Mouse (Mus musculus): Measurements from ENCODE around the gene Psma5. TPM values are rescaled to one million over a fixed set of nuclear protein-coding genes. Genes with fewer than 3 reads are reported as not detected.
A peak's percentile ranks its signal among the peaks of the same experiment; 100 is the strongest.

Gene Psma5
- polyA plus RNA-seq, 1 experiment from 2014 or later, result 143 TPM

DNA sequence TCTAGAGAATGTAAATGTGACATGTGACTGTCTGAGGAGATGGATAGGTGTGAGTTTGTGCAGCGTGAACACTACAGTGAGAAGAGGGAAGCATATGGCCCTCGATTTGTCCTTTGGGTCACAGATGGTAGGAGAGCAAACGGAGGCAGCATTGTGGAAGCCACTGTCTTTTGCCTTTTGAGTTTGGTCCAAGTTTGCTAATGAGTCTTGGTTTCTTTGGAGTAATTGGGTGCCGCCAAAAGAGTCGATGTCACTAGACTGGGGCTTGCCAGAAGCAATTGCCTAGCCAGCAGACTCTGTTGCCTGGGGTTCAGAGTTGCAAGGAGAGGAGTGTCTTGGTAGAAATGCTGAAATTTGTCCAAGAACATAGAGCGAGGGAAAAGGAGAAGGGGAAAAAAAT lies 44.9 kb upstream of the Psma5 start:
- DNase-seq, result no peak
- Histone ChIP-seq H3K4me2 (ENCODE audit: low read depth, low read length) (no peak overlapping the region), H3K9me3 (ENCODE audit: low read length) (no peaks in the 10 kb centered on the region), H3K27ac (ENCODE audit: low read depth) (no peak overlapping the region), H3K36me3 (replicated peaks; ENCODE audit: insufficient read depth, low read length) (no peaks in the 10 kb centered on the region), H3K4me1 (ENCODE audit: insufficient read depth) (peaks cover 15% of the 10 kb centered on the region), H3K27me3 (ENCODE audit: insufficient read depth, low read length) (peaks cover 8% of the 10 kb centered on the region; the same call in 1 of the 2 replicates), H3K9ac (replicated peaks) (no peak overlapping the region), H3K4me3 (ENCODE audit: low read depth, low read length) (no peak overlapping the region)
- TF ChIP-seq CTCF (IDR thresholded peaks at IDR 0.05; ENCODE audit: low read depth), result no peak
- WGBS (ENCODE audit: insufficient replicate concordance), result 90% methylated on average over 6 of the region's 6 CpGs
- ATAC-seq, result no peak

DNA sequence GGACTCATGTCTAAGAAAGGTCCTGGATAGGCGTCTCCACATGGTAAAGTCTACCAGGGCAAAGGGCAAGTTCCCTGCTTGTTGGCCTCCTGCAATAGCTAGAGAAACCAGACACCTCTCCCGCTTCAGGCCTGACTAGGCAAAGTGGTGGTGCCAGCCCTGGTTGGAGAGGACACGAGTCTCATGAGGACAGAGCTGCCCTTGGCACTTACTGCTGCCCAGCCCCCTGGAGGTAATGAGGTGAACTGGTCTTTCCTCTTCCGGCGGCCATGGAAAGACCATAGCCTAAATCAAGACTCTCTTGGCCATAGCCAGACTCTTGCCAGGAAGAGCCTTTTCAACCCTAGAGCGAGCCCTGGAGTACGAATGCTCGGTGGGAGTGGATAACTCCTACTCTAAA lies 44.3 kb upstream of the Psma5 start:
- Histone ChIP-seq H3K27ac (ENCODE audit: low read depth) (no peak overlapping the region), H3K9me3 (ENCODE audit: low read length) (no peaks in the 10 kb centered on the region), H3K9ac (replicated peaks) (no peak overlapping the region), H3K36me3 (replicated peaks; ENCODE audit: insufficient read depth, low read length) (no peaks in the 10 kb centered on the region), H3K4me3 (ENCODE audit: low read depth, low read length) (no peak overlapping the region), H3K27me3 (ENCODE audit: insufficient read depth, low read length) (peaks cover 8% of the 10 kb centered on the region; the same call in 1 of the 2 replicates), H3K4me2 (ENCODE audit: low read depth, low read length) (no peak overlapping the region), H3K4me1 (ENCODE audit: insufficient read depth) (peaks cover 15% of the 10 kb centered on the region)
- ATAC-seq (no peak), DNase-seq (no peak)
- WGBS (ENCODE audit: insufficient replicate concordance), result 78% methylated on average over 8 of the region's 8 CpGs
- peak; percentile 21; the same call in 1 of the 2 replicates for TF ChIP-seq CTCF (IDR thresholded peaks at IDR 0.05; ENCODE audit: low read depth)
- no peak for TF ChIP-seq EP300 (IDR thresholded peaks at IDR 0.05; ENCODE audit: low read depth)

GRCm38 (mm10) chr3:108214734-108215133 lies 42.0 kb upstream of the Psma5 start:
- whole genome bisulfite sequencing (ENCODE audit: insufficient replicate concordance), result 10% methylated on average over 5 of the region's 5 CpGs
- H3K36me3 ChIP-seq (replicated peaks; ENCODE audit: insufficient read depth, low read length), result no peaks in the 10 kb centered on the region
- H3K27me3 ChIP-seq (ENCODE audit: insufficient read depth, low read length), result peaks cover 8% of the 10 kb centered on the region; the same call in 1 of the 2 replicates
- H3K9me3 ChIP-seq (ENCODE audit: low read length), result no peaks in the 10 kb centered on the region
- no peak overlapping the region for H3K4me3 ChIP-seq (ENCODE audit: low read depth, low read length)
- no peak overlapping the region for H3K9ac ChIP-seq (replicated peaks)
- peaks cover 6% of the 10 kb centered on the region for H3K4me1 ChIP-seq (ENCODE audit: insufficient read depth)
- no peak overlapping the region for H3K27ac ChIP-seq (ENCODE audit: low read depth)
- TF ChIP-seq CTCF (IDR thresholded peaks at IDR 0.05; ENCODE audit: low read depth) (no peak), EP300 (IDR thresholded peaks at IDR 0.05; ENCODE audit: low read depth) (no peak)
- ATAC-seq, result no peak
- H3K4me2 ChIP-seq (ENCODE audit: low read depth, low read length), result no peak overlapping the region
- DNase-seq, result no peak

- Histone ChIP-seq H3K4me2 (ENCODE audit: low read depth, low read length) (no peak overlapping the region), H3K4me3 (ENCODE audit: low read depth, low read length) (no peak overlapping the region), H3K27me3 (ENCODE audit: insufficient read depth, low read length) (peaks cover 25% of the 10 kb centered on the region), H3K9me3 (ENCODE audit: low read length) (no peaks in the 10 kb centered on the region), H3K27ac (ENCODE audit: low read depth) (no peak overlapping the region), H3K4me1 (ENCODE audit: insufficient read depth) (no peaks in the 10 kb centered on the region), H3K36me3 (replicated peaks; ENCODE audit: insufficient read depth, low read length) (no peaks in the 10 kb centered on the region), H3K9ac (replicated peaks) (no peak overlapping the region)
- WGBS (ENCODE audit: insufficient replicate concordance), result 64% methylated on average over 3 of the region's 3 CpGs
- ATAC-seq, result no peak
- DNase-seq, result no peak
- TF ChIP-seq EP300 (IDR thresholded peaks at IDR 0.05; ENCODE audit: low read depth), result no peak
- TF ChIP-seq CTCF (IDR thresholded peaks at IDR 0.05; ENCODE audit: low read depth), result no peak
Observed at GRCm38 (mm10) chr3:108220661-108221060, 36.1 kb upstream of the Psma5 start.

GRCm38 (mm10) chr3:108225711-108226557 lies 30.8 kb upstream of the Psma5 start:
- H3K4me3 ChIP-seq (ENCODE audit: low read depth, low read length), result peak overlapping the region; percentile 47
- H3K4me1 ChIP-seq (ENCODE audit: insufficient read depth), result peaks cover 9% of the 10 kb centered on the region
- H3K36me3 ChIP-seq (replicated peaks; ENCODE audit: insufficient read depth, low read length), result no peaks in the 10 kb centered on the region
- H3K9ac ChIP-seq (replicated peaks), result no peak overlapping the region
- no peak overlapping the region for H3K27ac ChIP-seq (ENCODE audit: low read depth)
- TF ChIP-seq CTCF (IDR thresholded peaks at IDR 0.05; ENCODE audit: low read depth), result no peak
- TF ChIP-seq EP300 (IDR thresholded peaks at IDR 0.05; ENCODE audit: low read depth), result no peak
- peak overlapping the region; percentile 75 for H3K4me2 ChIP-seq (ENCODE audit: low read depth, low read length)
- 3% methylated on average over 58 of the region's 67 CpGs for WGBS (ENCODE audit: insufficient replicate concordance)
- no peaks in the 10 kb centered on the region for H3K9me3 ChIP-seq (ENCODE audit: low read length)
- DNase-seq, result no peak
- ATAC-seq, result no peak
- peaks cover 48% of the 10 kb centered on the region for H3K27me3 ChIP-seq (ENCODE audit: insufficient read depth, low read length)

GRCm38 (mm10) chr3:108226558-108227350 lies 30.0 kb upstream of the Psma5 start, which contains the start of gene Sypl2:
Gene Sypl2 (minus strand): TSS chr3:108226648.
- Histone ChIP-seq H3K4me3 (ENCODE audit: low read depth, low read length) (peak within 1 kb of the TSS; percentile 47), H3K27me3 (ENCODE audit: insufficient read depth, low read length) (peaks cover 48% of the 10 kb centered on the region), H3K9ac (replicated peaks) (no peak within 1 kb of the TSS), H3K4me1 (ENCODE audit: insufficient read depth) (peaks cover 9% of the 10 kb centered on the region), H3K36me3 (replicated peaks; ENCODE audit: insufficient read depth, low read length) (no peaks in the 10 kb centered on the region), H3K4me2 (ENCODE audit: low read depth, low read length) (peak within 1 kb of the TSS; percentile 75), H3K9me3 (ENCODE audit: low read length) (no peaks in the 10 kb centered on the region), H3K27ac (ENCODE audit: low read depth) (no peak within 1 kb of the TSS)
- peak; percentile 23; the same call in 1 of the 2 replicates for ATAC-seq
- DNase-seq, result peak; percentile 43
- TF ChIP-seq CTCF (IDR thresholded peaks at IDR 0.05; ENCODE audit: low read depth), result no peak
- TF ChIP-seq EP300 (IDR thresholded peaks at IDR 0.05; ENCODE audit: low read depth), result no peak
- 5% methylated on average over 44 of the region's 44 CpGs for WGBS (ENCODE audit: insufficient replicate concordance)

Measured in liver, postnatal 0 days (tissue).